Mouse (Mus musculus): ENCODE data around the gene Itih3.

- TF ChIP-seq CTCF (conservative IDR thresholded peaks at IDR 0.05 in 1 of 2, IDR thresholded peaks at IDR 0.05 in 1 of 2; ENCODE audit: low read depth in 2 of 2, low read length in 2 of 2) (no peak), POLR2A (IDR thresholded peaks at IDR 0.05; ENCODE audit: low read depth, low read length) (no peak), ETS1 (conservative IDR thresholded peaks at IDR 0.05; ENCODE audit: low read depth, low read length) (no peak), E2F4 (IDR thresholded peaks at IDR 0.05; ENCODE audit: insufficient replicate concordance, low read depth, low read length) (no peak), POLR2AphosphoS2 (IDR thresholded peaks at IDR 0.05; ENCODE audit: low read depth, low read length) (no peak), UBTF (IDR thresholded peaks at IDR 0.05; ENCODE audit: low read depth, low read length) (no peak)
Observed at GRCm38 (mm10) chr14:30881718-30882108, 41.8 kb downstream of the Itih3 start.
